Mouse (Mus musculus): ENCODE results near the gene Gm3055.
A peak's percentile ranks its signal among the peaks of the same experiment; 100 is the strongest.
"Not testable (repeated sequence)": the region's sequence is repeated elsewhere in the genome, so short reads cannot be mapped to it uniquely, and the experiment has no call there.

The Gm3055 gene

GRCm38 (mm10) chr10:81770506-81771403 lies at the start of gene Gm3055:
Gene Gm3055 (minus strand): TSS chr10:81771161.
- not testable (repeated sequence) for DNase-seq

DNA sequence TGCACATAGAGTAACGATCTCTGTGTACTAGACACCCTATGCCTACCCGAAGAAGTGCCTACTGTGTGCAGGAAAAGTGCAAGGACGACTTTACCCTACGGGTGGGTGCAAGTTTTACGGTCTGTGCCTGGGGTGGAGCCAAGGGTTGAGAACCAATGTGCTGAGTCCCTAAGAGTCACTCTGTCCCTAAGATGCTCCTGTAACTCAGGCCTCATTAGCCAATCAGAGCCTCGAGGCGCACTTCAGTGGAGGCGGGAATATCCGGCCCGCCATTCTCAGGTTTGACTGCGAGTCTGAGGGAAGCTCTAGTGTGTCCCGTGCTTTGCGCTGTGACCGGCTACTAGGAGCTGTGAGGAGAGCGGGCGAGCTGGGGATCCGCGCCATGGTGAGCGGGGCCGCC lies 40.9 kb upstream of the Gm3055 start, which contains the start of gene Gm4767:
Gene Gm4767 (plus strand): TSS at position 288 of the 400 bp plus-strand sequence.
- DNase-seq = peak; percentile 1

GRCm38 (mm10) chr10:81771404-81771777 lies 430 bp upstream of the Gm3055 start:
- DNase-seq = not testable (repeated sequence)

DNA sequence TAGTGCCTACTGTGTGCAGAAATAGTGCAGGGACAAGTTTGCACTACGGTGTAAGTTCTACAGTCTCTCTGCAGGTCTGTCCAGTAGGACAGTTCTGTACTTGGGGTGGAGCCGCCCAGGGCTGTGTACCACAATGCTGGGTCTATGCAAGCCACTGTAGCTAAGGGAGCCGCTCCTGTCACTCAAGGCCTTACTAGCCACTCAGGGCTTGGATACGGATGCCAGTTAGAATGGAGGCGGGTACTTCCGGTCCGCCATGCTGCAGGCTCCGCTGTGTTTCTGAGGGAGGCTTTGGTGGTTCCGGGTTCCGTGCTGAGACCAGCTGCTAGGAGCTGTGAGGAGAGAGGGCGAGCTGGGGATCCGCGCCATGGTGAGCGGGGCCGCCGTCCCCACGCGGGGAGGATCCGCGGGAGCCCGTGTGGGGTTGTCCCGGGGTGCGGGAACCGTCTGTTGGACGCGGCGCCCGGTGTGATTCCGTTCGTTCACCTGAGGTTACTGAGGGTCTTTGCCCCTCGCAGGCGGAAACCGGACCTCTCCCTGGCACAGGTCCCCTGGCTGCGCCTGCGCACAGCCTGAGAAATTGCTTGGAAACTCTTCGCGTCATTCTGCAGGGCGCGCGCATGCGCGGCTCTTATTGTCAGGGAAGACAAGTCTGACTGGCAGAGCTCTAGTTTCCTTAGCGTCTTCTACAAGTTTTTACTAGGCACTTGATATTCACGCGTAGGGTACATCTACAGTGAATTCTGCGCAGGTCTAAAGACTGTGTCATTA lies 66.2 kb downstream of the Gm3055 start, which contains the start of gene Zfp433:
Gene Zfp433 (plus strand): TSS at position 295 of the 771 bp plus-strand sequence.
- DNase-seq = not testable (repeated sequence)

All from layer of hippocampus, adult 9-11 months (tissue).